Mouse (Mus musculus) heart, adult 18-20 months (tissue): ENCODE measurements around the gene Alg5. TPM values are rescaled to one million over a fixed set of nuclear protein-coding genes. Genes with fewer than 3 reads are reported as not detected.

Experiments
- DNase-seq, 2 experiments: peaks; one replicate each; pipeline ENCODE4 v3.0.0; 2021 to 2022; ENCODE audit warnings: mixed read lengths in 1 of 2
- total RNA-seq, 2 experiments: library from RNA; stranded (reverse); gene quantifications; 2 replicates each; pipeline ENCODE4 v1.2.3; 2021

Gene Alg5
- total RNA-seq, 2 experiments from 2014 or later: 10.6 to 11.4 TPM

GRCm38 (mm10) chr3:54736101-54736927 is 975 bp downstream of the Alg5 start:
- peak; percentile 8 to 22 for DNase-seq

DNA sequence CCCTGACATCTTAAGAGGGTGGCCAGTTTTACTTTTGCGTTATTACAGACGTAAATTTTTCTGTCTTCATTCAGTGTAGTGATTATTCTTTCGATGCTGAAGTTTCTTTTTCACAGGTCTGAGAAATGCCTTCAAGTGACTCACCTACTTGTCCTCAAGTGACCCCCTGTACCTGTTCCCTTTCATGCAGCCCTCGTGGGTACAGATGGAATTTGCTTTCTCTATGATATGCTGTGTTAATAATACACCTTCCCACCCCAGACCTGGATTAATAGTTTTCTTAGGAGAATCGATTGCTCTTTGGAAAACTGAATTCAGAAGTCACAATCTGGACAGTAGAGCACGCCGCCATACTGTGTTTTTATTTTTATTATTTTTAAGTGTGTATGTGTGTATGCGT is 2.0 kb downstream of the Alg5 start:
- no peak for DNase-seq

GRCm38 (mm10) chr3:54741965-54742364 is 6.6 kb downstream of the Alg5 start:
- no peak for DNase-seq

- DNase-seq: no peak
Measured at GRCm38 (mm10) chr3:54745799-54746198, 10.5 kb downstream of the Alg5 start.

DNA sequence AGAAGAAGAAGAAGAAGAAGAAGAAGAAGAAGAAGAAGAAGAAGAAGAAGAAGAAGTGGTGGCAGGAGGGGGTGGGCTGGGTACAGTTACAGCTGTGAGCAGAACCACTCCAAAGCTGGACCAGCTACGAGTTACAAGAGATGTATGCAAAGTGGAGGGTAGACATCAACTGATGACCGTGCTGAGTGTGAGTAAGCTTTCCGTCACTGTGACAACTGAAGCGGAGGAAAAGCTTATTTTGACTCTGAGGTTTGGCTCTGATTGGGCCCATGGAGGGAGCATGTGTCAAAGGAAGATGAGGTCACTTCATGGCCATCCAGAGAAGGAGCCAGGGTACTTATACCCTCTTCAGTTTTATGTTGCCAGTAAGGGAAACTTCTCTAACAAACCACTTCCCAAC is 18.1 kb downstream of the Alg5 start:
- no peak for DNase-seq

DNA sequence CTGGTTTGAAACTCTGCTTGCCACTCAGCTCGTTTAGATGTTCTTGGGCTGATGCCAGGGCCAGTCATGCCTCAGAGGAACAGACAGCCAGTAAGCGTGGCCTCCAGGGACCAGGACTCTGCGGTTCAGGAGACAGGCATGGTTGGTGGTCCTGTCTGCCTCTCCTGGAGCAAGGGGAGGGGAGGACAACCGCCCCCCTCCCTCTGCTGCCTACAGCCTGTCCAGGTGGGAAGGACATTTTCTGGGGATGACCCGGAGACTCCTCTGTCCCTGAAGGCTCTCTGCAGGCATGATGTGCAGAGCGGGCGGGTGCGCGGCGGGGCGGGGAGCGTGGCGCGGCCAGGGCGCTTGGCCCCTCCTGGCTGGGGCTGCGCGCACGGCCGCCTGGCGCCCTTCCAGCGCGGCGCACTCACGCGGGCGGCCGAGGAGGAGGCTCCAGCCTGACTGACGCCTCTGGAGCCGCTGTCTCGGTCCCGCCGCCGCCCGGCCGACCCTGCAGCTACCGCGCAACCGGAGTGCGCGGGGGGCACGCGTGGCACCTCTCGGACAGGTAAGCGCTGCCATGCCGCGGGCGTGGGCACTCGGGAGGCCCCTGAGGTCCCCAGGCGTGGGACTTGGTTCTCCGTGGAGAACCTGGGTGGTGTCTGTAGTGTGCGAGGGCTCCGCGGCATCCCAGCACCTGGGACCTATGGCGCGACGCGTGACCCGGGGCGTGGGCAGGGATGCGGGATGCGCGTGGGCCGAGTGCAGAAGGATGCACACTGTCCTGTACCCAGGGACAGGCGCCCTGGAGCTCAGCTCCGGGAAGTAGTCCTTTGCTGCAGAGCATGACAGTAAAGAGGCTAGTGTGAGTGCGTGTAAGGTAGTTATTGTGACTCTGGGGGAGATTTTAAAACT is 20.1 kb downstream of the Alg5 start, which contains the start of gene Smad9:
TSS of gene Smad9 (plus strand) at position 438 of the 897 bp plus-strand sequence.
- DNase-seq: peak; percentile 57 to 70

- DNase-seq: peak; percentile 19 to 33
Measured at GRCm38 (mm10) chr3:54756058-54756457, 20.7 kb downstream of the Alg5 start.

- DNase-seq: no peak
Measured at GRCm38 (mm10) chr3:54757446-54757845, 22.1 kb downstream of the Alg5 start.

- no peak for DNase-seq
Measured at GRCm38 (mm10) chr3:54759211-54759610, 23.9 kb downstream of the Alg5 start.

GRCm38 (mm10) chr3:54760321-54761115 is 25.2 kb downstream of the Alg5 start:
- DNase-seq: no peak

DNA sequence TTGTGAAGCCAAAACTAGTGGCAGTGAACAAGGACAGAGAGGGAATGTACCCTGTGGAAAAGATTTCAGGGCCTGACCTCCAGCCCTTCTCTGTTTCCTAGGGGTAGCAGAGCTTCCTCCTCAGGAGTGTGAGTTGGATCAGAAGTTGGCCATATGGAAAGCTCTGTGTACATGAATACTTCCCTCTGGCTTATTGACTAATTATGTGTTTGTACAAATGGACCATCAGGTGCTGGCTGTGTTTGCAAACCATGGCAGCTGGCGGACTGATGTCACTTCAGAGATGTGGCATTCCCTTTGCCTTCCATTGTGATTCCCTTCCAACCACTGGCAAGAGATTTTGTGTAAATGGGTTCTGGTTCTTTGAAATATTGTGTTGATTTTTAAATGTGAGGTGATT is 25.9 kb downstream of the Alg5 start:
- no peak for DNase-seq

DNA sequence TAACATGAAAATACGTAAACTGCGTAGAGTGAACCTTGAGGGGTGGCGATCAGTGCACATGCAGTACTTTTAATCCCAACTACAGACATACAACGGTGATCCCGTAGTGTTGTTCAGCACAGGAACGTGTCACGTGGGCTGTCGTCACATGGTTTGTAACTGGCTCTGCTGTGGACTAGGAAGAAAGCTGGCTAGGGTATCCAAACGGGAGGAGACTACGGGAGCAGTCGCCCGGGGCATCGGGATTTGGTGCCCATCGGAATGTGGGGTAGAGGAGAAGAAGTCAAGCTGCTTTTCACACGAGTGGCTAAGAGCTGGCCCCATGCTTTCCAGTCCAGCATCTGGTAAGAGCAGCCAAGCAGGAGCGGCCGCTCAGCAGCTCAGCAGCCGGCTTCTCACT is 29.1 kb downstream of the Alg5 start:
- peak; percentile 70 for DNase-seq

GRCm38 (mm10) chr3:54765521-54765920 is 30.2 kb downstream of the Alg5 start:
- DNase-seq: peak in 1 of 2 experiments; percentile 10

GRCm38 (mm10) chr3:54766034-54766433 is 30.7 kb downstream of the Alg5 start:
- no peak for DNase-seq

DNA sequence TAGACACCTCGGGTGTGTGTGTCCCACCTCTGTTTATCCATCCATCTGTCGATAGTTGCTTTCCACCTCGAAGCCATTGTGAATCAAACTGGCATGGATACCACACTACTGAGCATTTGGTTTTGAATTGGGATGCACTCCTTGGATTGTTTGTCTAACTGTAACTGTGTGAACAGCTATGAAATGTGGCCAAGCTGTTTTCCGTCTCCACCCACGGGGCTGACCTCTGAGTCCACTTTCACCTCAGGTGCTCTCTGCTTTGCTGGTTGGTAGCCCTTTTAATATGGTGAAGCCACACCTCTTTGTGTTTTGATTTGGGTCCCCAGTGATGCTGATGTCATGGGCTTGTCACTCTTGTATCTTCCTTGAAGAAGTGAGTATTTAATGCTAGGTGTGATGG is 31.5 kb downstream of the Alg5 start:
- DNase-seq: no peak

GRCm38 (mm10) chr3:54768592-54768991 is 33.3 kb downstream of the Alg5 start:
- no peak for DNase-seq

DNA sequence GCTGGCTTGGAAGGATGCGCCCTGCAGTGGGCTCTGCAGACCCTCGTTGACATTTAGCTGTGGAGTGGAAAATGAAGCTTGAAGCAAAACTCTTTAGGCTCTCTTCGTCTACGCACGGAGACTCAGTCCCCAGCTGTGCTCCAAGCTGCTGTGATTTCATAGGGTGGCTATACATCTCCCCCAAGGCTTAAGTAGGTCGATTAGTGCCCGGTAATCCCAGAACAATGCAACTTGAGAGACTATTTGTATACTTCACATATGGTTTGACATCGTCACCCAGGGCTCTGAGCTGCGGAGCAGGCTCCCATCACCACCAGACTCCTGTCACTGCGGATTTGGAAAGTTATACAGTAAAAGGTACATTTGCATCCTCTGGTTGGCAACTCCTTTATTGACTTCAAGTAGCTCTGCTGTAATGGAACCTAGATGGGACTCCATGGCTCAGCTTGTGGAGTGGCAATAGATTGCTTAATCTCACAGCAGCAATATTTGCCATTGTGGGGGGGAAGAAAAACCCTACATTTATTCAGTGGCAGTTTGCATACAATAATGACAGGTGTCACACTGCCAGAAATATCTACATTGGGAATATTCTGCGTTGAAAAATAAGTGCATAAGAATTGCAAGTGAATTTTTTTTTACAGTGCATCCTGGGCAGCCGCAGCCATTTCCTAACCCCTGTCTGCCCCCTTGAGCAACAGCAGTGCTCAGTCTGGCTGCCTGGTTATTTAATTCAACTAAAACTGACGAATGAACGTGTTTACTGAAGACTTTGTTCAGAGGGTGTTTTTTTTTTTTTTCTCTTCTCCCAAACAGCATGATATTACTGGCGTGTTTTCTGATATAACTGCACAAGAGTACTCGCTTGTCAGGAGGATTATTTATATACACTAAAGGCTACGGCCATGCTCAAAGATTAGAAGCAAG is 34.3 kb downstream of the Alg5 start:
- no peak for DNase-seq

DNA sequence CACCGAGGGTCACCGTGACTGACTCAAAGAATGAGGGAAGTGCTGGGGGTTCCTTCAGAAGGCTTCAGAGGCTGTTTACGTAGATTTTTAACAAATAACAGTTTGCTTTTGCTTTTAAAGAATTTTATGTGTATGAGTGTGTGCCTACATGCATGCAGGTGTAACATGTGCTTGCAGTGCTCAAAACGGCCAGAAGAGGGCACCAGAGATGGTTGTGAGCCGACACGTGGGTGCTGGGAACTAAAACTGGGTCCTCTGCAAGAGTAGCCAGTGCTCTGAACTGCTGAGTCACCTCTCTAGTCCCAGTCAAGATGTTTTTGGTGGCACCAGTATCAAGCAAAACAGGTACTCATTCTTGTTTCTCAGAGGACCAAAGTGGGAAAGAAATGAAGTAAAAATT is 38.3 kb downstream of the Alg5 start:
- DNase-seq: no peak

- no peak for DNase-seq
Measured at GRCm38 (mm10) chr3:54775989-54776631, 40.8 kb downstream of the Alg5 start.

DNA sequence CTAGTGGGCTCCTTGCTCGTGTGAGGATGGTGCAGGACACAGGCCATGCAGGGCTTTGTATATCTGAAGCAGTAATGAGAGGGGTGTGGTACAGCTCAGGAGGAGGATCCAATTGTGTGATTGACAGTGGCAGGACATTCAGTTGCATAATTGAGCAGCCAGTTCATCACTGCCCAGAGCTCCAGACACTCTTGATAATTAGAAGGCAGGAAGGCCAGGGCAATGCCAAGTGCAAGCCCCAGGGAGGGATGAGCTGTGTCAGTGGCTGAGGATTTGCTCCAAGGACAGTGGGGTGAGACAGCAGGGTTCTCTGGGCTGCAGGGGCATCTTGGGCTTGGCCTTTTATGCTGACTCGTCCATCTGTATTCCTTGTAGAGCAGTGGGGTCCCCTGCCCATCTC is 55.3 kb downstream of the Alg5 start:
- no peak for DNase-seq
